Mouse (Mus musculus) hindbrain, embryonic 12.5 days (tissue): Measurements from ENCODE around the gene Hs3st3a1. TPM values are rescaled to one million over a fixed set of nuclear protein-coding genes. Genes with fewer than 3 reads are reported as not detected.

Experiments
- polyA plus RNA-seq: library from polyadenylated mRNA; unstranded; fragments of >200 nt; fragmentation: Nextera tagmentation; extraction: Ambion mirVana; gene quantifications from 2 replicates; pipeline ENCODE4 v1.2.1, GENCODE M21; 2016

The Hs3st3a1 gene
- polyA plus RNA-seq, 1 experiment from 2014 or later = 1.9 TPM

Other genes starting within 250 kb of the Hs3st3a1 start
- 2.4 and 3.2 TPM in 2 replicates for gene F930015N05Rik, start 1.3 kb downstream of the Hs3st3a1 start, polyA plus RNA-seq